Mouse (Mus musculus) adrenal gland, postnatal 36 days (tissue): ENCODE results near the gene Plscr2. TPM values are rescaled to one million over a fixed set of nuclear protein-coding genes. Genes with fewer than 3 reads are reported as not detected.
"Not testable (repeated sequence)": the region's sequence is repeated elsewhere in the genome, so short reads cannot be mapped to it uniquely, and the experiment has no call there.

Source experiments
- DNase-seq, 2 experiments: peaks; one replicate each; pipeline ENCODE4 v3.0.0; 2021; ENCODE audit warnings: mixed read lengths in 1 of 2
- total RNA-seq, 2 experiments: library from RNA; stranded (reverse); gene quantifications; 2 replicates each; pipeline ENCODE4 v1.2.3; 2021

The Plscr2 gene
- total RNA-seq, 2 experiments from 2014 or later: 11.7 to 24.9 TPM

GRCm38 (mm10) chr9:92273271-92273670, 2.1 kb upstream of the Plscr2 start:
- no peak for DNase-seq

GRCm38 (mm10) chr9:92273956-92274762, 1.2 kb upstream of the Plscr2 start:
- no peak for DNase-seq

- DNase-seq: no peak
Observed at GRCm38 (mm10) chr9:92276360-92276759, 958 bp downstream of the Plscr2 start.

- DNase-seq: no peak
Observed at GRCm38 (mm10) chr9:92280048-92280447, 4.6 kb downstream of the Plscr2 start.

- no peak for DNase-seq
Observed at GRCm38 (mm10) chr9:92282563-92283171, 7.3 kb downstream of the Plscr2 start.

- DNase-seq: no peak
Observed at GRCm38 (mm10) chr9:92289675-92290074, 14.3 kb downstream of the Plscr2 start.

GRCm38 (mm10) chr9:92292169-92292568, 16.8 kb downstream of the Plscr2 start:
- DNase-seq: no peak

GRCm38 (mm10) chr9:92292922-92293321, 17.5 kb downstream of the Plscr2 start:
- DNase-seq: no peak

GRCm38 (mm10) chr9:92293560-92294548, 18.5 kb downstream of the Plscr2 start:
- no peak for DNase-seq

GRCm38 (mm10) chr9:92298288-92298687, 22.9 kb downstream of the Plscr2 start:
- DNase-seq: no peak

GRCm38 (mm10) chr9:92301213-92301612, 25.8 kb downstream of the Plscr2 start:
- DNase-seq: no peak

- DNase-seq: no peak
Observed at GRCm38 (mm10) chr9:92305075-92305474, 29.7 kb downstream of the Plscr2 start.

- no peak for DNase-seq
Observed at GRCm38 (mm10) chr9:92305620-92306220, 30.3 kb downstream of the Plscr2 start.

- DNase-seq: no peak
Observed at GRCm38 (mm10) chr9:92309077-92309476, 33.7 kb downstream of the Plscr2 start, which contains the start of gene 1700057G04Rik. Gene 1700057G04Rik, plus strand, starts transcription at chr9:92309377.

GRCm38 (mm10) chr9:92316791-92317190, 41.4 kb downstream of the Plscr2 start:
- peak; percentile 3 to 27 for DNase-seq

- DNase-seq: not testable (repeated sequence)
Observed at GRCm38 (mm10) chr9:92325936-92326335, 50.5 kb downstream of the Plscr2 start.

GRCm38 (mm10) chr9:92326813-92327212, 51.4 kb downstream of the Plscr2 start:
- no peak for DNase-seq

- DNase-seq: no peak
Observed at GRCm38 (mm10) chr9:92331383-92331782, 56.0 kb downstream of the Plscr2 start.

GRCm38 (mm10) chr9:92334845-92335244, 59.4 kb downstream of the Plscr2 start:
- no peak for DNase-seq

GRCm38 (mm10) chr9:92335277-92335818, 59.9 kb downstream of the Plscr2 start:
- DNase-seq: no peak

- no peak for DNase-seq
Observed at GRCm38 (mm10) chr9:92337063-92337462, 61.7 kb downstream of the Plscr2 start.

- no peak for DNase-seq
Observed at GRCm38 (mm10) chr9:92337661-92338060, 62.3 kb downstream of the Plscr2 start.
